Mouse (Mus musculus) macrophage (primary cell): ENCODE data around the gene Odaph. TPM values are rescaled to one million over a fixed set of nuclear protein-coding genes. Genes with fewer than 3 reads are reported as not detected.

Source experiments
- H3K27ac ChIP-seq: fragments of 350-480 bp; formaldehyde crosslinking; 2 replicates; pipeline ENCODE4 v1.9.0; 2021
- H3K36me3 ChIP-seq: fragments of 350-480 bp; formaldehyde crosslinking; 2 replicates; pipeline ENCODE4 v1.9.0; 2021; ENCODE audit errors: inconsistent target
- H3K4me3 ChIP-seq: fragments of 350-480 bp; formaldehyde crosslinking; 2 replicates; pipeline ENCODE4 v1.9.0; 2021; ENCODE audit errors: inconsistent target
- H3K79me2 ChIP-seq: fragments of 350-480 bp; formaldehyde crosslinking; 2 replicates; pipeline ENCODE4 v1.9.0; 2021; ENCODE audit errors: inconsistent target
- WGBS: methylation state at CpG from one replicate; pipeline ENCODE4 v1.1.7; 2026; ENCODE audit warnings: inconsistent platforms; ENCODE audit not compliant: missing documents; 5-methylcytosine and 5-hydroxymethylcytosine counted together
- polyA plus RNA-seq: library from polyadenylated mRNA; stranded (reverse); fragments of 250-400 nt; gene quantifications from 3 replicates; pipeline ENCODE4 v1.2.4, GENCODE M21; 2018; ENCODE audit warnings: inconsistent platforms

Odaph gene
- polyA plus RNA-seq, 1 experiment from 2014 or later = not detected

DNA sequence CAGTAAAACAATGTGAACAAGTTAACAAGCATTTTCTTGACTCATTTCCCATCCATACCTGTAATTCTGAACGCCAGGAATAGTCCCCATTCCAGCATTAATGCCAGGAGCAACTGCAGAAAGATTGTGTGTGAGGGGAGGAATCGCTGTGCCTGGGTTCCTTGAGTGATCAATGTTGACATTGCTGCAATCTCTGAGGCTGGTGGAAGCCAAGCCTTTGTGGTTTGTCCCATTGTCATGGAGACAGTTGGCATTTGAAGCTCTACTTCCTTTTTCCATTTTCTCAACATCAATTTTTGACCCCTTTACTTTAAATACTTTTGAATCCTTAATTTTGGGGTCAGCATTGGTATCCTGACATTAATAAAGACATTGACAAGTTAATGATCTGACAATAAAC lies 32.7 kb downstream of the Odaph start:
- no peak overlapping the region for H3K27ac ChIP-seq
- WGBS = 31% methylated on average over 2 of the region's 2 CpGs
- H3K4me3 ChIP-seq = no peak overlapping the region
- H3K36me3 ChIP-seq = no peaks in the 10 kb centered on the region
- H3K79me2 ChIP-seq = no peaks in the 10 kb centered on the region

- Histone ChIP-seq H3K79me2 (no peaks in the 10 kb centered on the region), H3K27ac (peak overlapping the region; percentile 61), H3K4me3 (peak overlapping the region; percentile 71), H3K36me3 (no peaks in the 10 kb centered on the region)
- WGBS = under 1% methylated on average over 67 of the region's 68 CpGs
Observed at GRCm38 (mm10) chr5:92042377-92043348, 55.4 kb downstream of the Odaph start.

GRCm38 (mm10) chr5:92043783-92044182 lies 56.5 kb downstream of the Odaph start, which contains the start of gene Cdkl2:
Gene Cdkl2 (minus strand): TSS chr5:92043883.
- peak within 1 kb of the TSS; percentile 71 for H3K4me3 ChIP-seq
- H3K27ac ChIP-seq = peak within 1 kb of the TSS; percentile 61
- no peaks in the 10 kb centered on the region for H3K36me3 ChIP-seq
- 81% methylated on average over 4 of the region's 4 CpGs for WGBS
- no peaks in the 10 kb centered on the region for H3K79me2 ChIP-seq

Other genes starting within 250 kb of the Odaph start
- gene Rchy1, start 24.4 kb upstream of the Odaph start, polyA plus RNA-seq = 30.9 to 38.2 TPM (median 33.5 TPM) in 3 replicates
- gene Cdkl2, start 56.4 kb downstream of the Odaph start, polyA plus RNA-seq = 2.2 to 3.1 TPM (median 3.1 TPM) in 3 replicates
- 76.9 to 105 TPM (median 87.9 TPM) in 3 replicates for gene G3bp2, start 96.2 kb downstream of the Odaph start, polyA plus RNA-seq
- gene Uso1, start 150.5 kb downstream of the Odaph start, polyA plus RNA-seq = 47.9 to 67.1 TPM (median 62.5 TPM) in 3 replicates
- gene U90926, start 227.9 kb downstream of the Odaph start, polyA plus RNA-seq = not detected in 3 replicates